Mouse (Mus musculus) hindbrain, embryonic 13.5 days (tissue): Measurements from ENCODE around the gene Reck. TPM values are rescaled to one million over a fixed set of nuclear protein-coding genes. Genes with fewer than 3 reads are reported as not detected.

Source experiments
- ATAC-seq: fragments of 200-750 bp; cut with Nextera tagmentation; 2 replicates; pipeline ENCODE4 v1.8.0; 2017; ENCODE audit warnings: moderate TSS enrichment; ENCODE audit not compliant: low FRiP score
- H3K27ac ChIP-seq: fragments of 300-500 bp; sonication (generic); 2 replicates; pipeline ENCODE4 v1.5.1; 2015; ENCODE audit warnings: inconsistent platforms, mild to moderate bottlenecking, moderate library complexity
- H3K27me3 ChIP-seq: fragments of 300-500 bp; sonication (generic); 2 replicates; pipeline ENCODE4 v1.6.1; 2015; ENCODE audit warnings: mild to moderate bottlenecking, inconsistent platforms
- H3K36me3 ChIP-seq: fragments of 300-500 bp; sonication (generic); 2 replicates; pipeline ENCODE4 v1.6.1; 2015; ENCODE audit warnings: mild to moderate bottlenecking, inconsistent platforms
- H3K4me1 ChIP-seq: fragments of 300-500 bp; sonication (generic); replicated peaks from 2 replicates; pipeline ENCODE4 v1.6.1; 2015; ENCODE audit warnings: inconsistent platforms
- H3K4me2 ChIP-seq: fragments of 300-500 bp; sonication (generic); 2 replicates; pipeline ENCODE4 v1.6.1; 2015; ENCODE audit warnings: inconsistent platforms, mild to moderate bottlenecking, moderate library complexity
- H3K4me3 ChIP-seq: fragments of 300-500 bp; sonication (generic); 2 replicates; pipeline ENCODE4 v1.5.1; 2015; ENCODE audit warnings: mild to moderate bottlenecking, inconsistent platforms
- H3K9ac ChIP-seq: fragments of 300-500 bp; sonication (generic); 2 replicates; pipeline ENCODE4 v1.6.1; 2015; ENCODE audit warnings: mild to moderate bottlenecking, inconsistent platforms
- H3K9me3 ChIP-seq: fragments of 300-500 bp; sonication (generic); 2 replicates; pipeline ENCODE4 v1.6.1; 2016; ENCODE audit warnings: inconsistent platforms
- WGBS: fragments of 180-500 bp; shearing (Covaris S2); methylation state at CpG from one replicate; pipeline ENCODE4 v1.1.7; 2015; 5-methylcytosine and 5-hydroxymethylcytosine counted together
- polyA plus RNA-seq: library from polyadenylated mRNA; unstranded; fragments of >200 nt; fragmentation: Nextera tagmentation; extraction: Ambion mirVana; gene quantifications from 2 replicates; pipeline ENCODE4 v1.2.1, GENCODE M21; 2015

Gene Reck
- polyA plus RNA-seq, 1 experiment from 2014 or later = 6.3 TPM

DNA sequence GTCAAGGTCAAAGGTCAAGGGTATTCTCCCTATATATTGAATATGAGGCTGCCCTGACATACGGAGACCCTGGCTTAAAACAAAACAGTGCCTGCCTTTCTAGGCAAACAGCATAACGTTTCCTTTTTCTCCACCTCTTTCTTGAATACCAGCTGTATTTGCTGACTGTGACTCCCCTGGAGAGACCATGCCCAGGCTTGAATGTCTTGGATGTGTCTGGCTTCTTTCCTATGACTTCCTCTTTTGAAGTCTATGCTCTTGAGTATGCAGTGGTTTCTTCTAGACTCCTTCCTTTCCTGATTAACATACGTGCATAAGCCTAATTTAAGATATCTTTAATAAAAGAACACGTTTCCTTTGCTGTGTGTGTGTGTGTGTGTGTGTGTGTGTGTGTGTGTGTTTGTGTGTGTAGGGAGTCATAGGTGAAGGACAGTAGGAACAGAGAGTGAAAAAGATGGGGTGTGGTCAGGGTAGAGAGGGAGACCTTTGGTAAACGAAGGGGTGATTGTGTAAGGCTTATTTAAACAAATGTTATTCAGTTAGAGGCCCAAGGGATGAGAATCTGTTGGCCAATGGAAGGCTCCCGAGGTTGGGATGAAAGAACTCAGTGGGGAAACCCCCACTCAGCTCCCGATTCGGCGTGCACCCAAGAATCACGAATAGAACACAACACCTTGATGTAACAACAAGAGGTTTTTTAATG is 99.7 kb downstream of the Reck start:
- Histone ChIP-seq H3K4me1 (peaks cover 35% of the 10 kb centered on the region), H3K4me3 (no peak overlapping the region), H3K36me3 (peaks cover 12% of the 10 kb centered on the region; the same call in 1 of the 2 replicates), H3K4me2 (no peak overlapping the region), H3K27me3 (no peaks in the 10 kb centered on the region), H3K9ac (no peak overlapping the region), H3K27ac (no peak overlapping the region), H3K9me3 (no peaks in the 10 kb centered on the region)
- no peak for ATAC-seq
- 79% methylated on average over 10 of the region's 10 CpGs for WGBS

DNA sequence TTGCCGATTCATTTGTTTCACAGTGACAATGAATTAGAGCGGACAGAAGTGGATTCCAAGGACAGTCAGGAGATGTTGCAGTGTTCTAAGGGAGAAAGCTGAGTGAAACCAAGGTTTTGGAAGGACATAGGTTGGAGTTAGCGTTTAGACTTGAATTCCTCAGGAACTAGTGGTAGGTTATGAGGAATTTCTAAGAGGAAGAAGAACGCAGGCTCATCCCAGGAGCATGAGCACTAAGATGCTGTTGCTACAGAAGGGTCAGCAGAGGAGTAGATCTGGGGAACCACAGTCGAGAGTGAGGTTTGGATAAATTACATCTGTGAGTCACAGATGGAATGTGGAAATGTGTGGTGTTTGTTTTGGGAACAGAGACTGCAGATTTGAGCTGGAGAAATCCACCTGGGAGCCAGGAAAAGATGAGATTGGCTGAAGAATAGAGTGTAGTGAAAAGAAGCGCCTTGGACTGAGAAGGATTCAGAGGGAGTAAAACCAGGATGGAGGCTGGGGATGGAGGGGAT is 101.0 kb downstream of the Reck start:
- WGBS = 85% methylated on average over 6 of the region's 6 CpGs
- 0 out of 2 replicates have a peak, but pooled peaks cover 5% of the 10 kb centered on the region for H3K36me3 ChIP-seq
- H3K27me3 ChIP-seq = no peaks in the 10 kb centered on the region
- no peaks in the 10 kb centered on the region for H3K9me3 ChIP-seq
- ATAC-seq = no peak
- H3K9ac ChIP-seq = no peak overlapping the region
- no peak overlapping the region for H3K4me2 ChIP-seq
- H3K4me1 ChIP-seq = peaks cover 33% of the 10 kb centered on the region
- H3K4me3 ChIP-seq = no peak overlapping the region
- no peak overlapping the region for H3K27ac ChIP-seq

DNA sequence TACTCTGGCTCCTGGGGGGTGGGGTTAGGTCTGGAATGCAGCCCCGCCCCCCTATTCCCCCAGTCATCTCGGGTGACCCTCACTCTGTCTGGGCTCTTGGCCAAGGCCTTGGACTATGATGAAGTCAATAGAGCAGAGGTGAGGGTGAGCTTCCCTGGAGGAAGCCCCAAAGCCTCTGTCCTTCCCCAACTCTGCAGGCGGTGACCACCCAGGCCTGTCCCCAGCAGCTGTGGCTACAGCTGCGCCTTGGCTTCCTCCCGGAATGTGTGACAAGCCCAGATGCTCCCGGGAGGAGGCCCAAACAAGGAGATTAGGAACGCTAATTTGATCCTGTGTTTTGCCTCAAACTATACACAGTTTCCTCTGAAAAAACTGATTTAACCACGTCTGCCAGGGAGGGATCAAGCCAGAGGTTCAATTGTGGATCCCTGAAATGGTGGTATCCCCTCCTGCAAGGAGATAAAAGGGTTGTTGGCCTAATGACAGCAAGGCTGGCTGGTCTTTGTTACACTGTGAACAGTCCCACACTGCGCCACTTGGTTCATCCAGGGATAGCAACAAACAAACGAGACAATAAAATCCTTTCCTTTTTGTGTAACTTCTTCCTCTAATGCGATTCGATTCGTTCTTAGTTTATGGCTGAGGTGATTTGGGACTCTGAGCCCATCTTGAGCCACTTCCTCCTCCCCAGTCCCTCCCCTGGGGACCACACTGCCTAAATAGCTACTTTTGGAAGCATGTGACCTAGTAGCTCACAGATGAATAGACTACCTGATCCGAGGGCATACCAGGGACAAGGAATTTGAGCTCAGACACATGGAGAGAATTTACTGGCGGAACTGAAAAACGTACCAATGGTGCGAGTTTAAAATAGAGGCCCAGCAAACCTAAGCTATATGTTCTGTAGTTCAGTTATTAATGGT is 103.5 kb downstream of the Reck start:
- WGBS = 24% methylated on average over 17 of the region's 17 CpGs
- H3K9ac ChIP-seq = no peak overlapping the region
- peaks cover 19% of the 10 kb centered on the region for H3K4me1 ChIP-seq
- no peaks in the 10 kb centered on the region for H3K9me3 ChIP-seq
- peak overlapping the region; percentile 72 for H3K27ac ChIP-seq
- no peak overlapping the region for H3K4me3 ChIP-seq
- no peaks in the 10 kb centered on the region for H3K27me3 ChIP-seq
- H3K36me3 ChIP-seq = 0 out of 2 replicates have a peak, but pooled peaks cover 5% of the 10 kb centered on the region
- no peak for ATAC-seq
- H3K4me2 ChIP-seq = no peak overlapping the region

DNA sequence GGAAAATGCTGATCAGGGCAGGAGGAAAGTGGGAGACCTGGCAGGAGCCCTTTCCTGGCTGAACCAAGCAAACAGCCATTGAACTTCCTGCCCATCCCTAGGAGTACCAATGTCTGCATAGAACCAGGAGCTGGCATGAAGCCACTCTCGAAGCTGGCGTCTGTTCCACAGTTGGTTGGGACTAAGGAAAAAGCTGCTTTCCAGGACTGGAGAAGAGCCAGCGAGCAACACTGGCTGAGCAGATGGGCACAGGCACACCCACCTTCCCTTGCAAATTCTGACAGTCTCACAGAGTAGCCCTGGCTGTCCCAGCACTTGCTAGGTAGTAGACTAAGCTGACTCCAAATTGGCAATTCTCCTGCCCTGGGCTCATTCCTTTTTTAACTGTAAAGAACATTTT is 104.4 kb downstream of the Reck start:
- H3K9ac ChIP-seq = no peak overlapping the region
- H3K4me1 ChIP-seq = peaks cover 19% of the 10 kb centered on the region
- no peak overlapping the region for H3K27ac ChIP-seq
- no peak for ATAC-seq
- H3K36me3 ChIP-seq = 0 out of 2 replicates have a peak, but pooled peaks cover 5% of the 10 kb centered on the region
- 57% methylated on average over 3 of the region's 3 CpGs for WGBS
- no peak overlapping the region for H3K4me3 ChIP-seq
- H3K9me3 ChIP-seq = no peaks in the 10 kb centered on the region
- H3K4me2 ChIP-seq = no peak overlapping the region
- H3K27me3 ChIP-seq = no peaks in the 10 kb centered on the region

DNA sequence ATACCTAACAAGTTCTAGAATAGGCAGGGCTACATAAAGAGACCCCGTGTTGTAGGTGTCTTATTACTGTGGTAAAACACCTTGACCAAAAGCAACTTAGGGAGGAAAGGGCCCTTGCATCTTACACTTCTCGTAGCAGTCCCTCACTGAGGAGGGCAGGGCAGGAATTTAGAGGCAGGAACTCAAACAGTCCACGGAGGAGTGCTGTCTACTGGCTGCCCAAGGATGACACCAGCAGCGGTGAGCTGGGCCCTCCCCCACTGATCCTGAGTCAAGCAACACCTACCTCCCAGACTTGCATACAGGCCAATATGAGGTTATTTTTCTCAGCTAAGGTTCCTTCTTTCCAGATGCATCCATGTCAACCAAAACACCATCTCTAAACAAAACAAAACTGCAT is 104.9 kb downstream of the Reck start:
- H3K27me3 ChIP-seq = no peaks in the 10 kb centered on the region
- H3K9me3 ChIP-seq = no peaks in the 10 kb centered on the region
- H3K36me3 ChIP-seq = 0 out of 2 replicates have a peak, but pooled peaks cover 5% of the 10 kb centered on the region
- H3K27ac ChIP-seq = no peak overlapping the region
- H3K9ac ChIP-seq = no peak overlapping the region
- no peak for ATAC-seq
- H3K4me2 ChIP-seq = no peak overlapping the region
- H3K4me3 ChIP-seq = no peak overlapping the region
- H3K4me1 ChIP-seq = peaks cover 19% of the 10 kb centered on the region
- 86% methylated on average over 4 of the region's 4 CpGs for WGBS

DNA sequence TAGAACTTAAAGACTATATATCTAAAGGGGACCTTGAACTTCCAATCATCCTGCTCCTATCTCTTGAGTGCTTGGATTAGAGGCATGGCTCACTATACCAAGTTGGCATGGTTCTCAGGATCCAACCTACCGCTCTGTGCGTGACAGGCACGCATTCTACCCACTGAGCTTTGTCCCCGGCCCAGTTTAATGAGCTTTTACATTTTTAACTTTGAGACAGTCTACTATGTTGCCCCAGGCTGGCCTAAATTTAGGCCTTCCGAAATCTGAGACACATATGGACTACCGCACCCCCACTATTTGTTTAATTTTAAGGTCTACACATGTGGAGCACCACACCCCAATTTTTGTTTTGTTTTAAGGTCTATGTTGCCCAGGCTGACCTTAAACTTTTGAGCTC is 105.5 kb downstream of the Reck start:
- H3K9me3 ChIP-seq = no peaks in the 10 kb centered on the region
- peaks cover 19% of the 10 kb centered on the region for H3K4me1 ChIP-seq
- no peak overlapping the region for H3K9ac ChIP-seq
- no peak overlapping the region for H3K4me3 ChIP-seq
- 92% methylated on average over 6 of the region's 6 CpGs for WGBS
- ATAC-seq = no peak
- no peak overlapping the region for H3K4me2 ChIP-seq
- 0 out of 2 replicates have a peak, but pooled peaks cover 5% of the 10 kb centered on the region for H3K36me3 ChIP-seq
- no peaks in the 10 kb centered on the region for H3K27me3 ChIP-seq
- H3K27ac ChIP-seq = no peak overlapping the region

DNA sequence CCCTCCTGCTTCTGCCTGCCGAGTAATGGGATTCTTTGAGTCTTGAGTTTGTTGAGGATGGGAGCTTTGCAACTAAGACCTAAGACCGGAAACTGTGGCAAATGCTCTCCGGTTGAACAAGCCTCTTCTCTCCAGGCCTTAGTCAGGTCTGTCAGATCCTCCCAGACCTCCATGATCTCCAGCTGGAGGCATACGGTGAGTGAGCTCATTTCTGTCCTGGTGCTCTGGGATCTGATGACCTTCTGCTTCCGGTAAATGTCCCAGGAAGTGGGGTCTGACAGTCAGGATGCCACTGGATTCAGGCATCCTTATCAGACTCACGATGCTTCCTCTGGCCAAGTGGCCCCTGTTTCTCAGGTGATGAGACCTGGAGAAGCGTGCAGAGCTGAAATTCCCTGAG is 105.9 kb downstream of the Reck start:
- Histone ChIP-seq H3K4me1 (peaks cover 19% of the 10 kb centered on the region), H3K4me3 (no peak overlapping the region), H3K27ac (no peak overlapping the region), H3K27me3 (no peaks in the 10 kb centered on the region), H3K9ac (no peak overlapping the region), H3K36me3 (0 out of 2 replicates have a peak, but pooled peaks cover 5% of the 10 kb centered on the region), H3K9me3 (no peaks in the 10 kb centered on the region), H3K4me2 (no peak overlapping the region)
- no peak for ATAC-seq
- whole genome bisulfite sequencing = 88% methylated on average over 7 of the region's 7 CpGs

DNA sequence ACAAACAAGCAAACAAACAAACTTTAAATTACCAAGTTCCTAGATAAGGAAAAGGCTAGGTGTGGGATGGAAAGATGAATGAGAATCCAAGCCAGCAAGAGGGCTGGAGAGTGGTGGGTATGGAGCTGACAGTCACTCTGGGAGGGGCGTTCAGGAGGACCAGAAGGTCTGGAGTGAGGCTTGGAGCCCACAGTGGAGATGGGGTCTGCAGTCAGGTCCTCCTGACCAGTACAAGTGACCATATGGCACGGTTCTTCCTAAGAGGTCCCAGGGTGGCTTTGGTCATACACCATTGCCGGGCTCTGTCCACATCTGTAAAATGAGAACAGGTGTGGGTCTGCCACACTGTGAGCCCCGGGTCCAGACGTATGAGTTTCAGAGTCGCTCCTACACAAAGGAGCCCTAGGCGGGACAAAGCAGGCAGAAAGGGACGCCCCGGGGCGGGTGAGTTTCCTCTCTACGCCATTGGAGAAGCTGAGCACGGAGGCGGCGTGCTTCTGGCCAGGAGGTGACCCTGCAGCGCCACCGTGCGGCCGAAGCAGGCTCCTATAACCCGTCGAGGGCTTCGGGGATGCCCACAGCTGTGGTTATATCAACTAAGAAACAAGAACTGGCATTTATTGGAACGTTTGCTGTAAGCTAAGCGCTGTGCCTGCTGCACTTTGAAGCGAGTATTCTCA is 106.9 kb downstream of the Reck start:
- peak overlapping the region; percentile 31 for H3K4me3 ChIP-seq
- peak overlapping the region; percentile 55 for H3K4me2 ChIP-seq
- ATAC-seq = peak; percentile 95
- H3K36me3 ChIP-seq = 0 out of 2 replicates have a peak, but pooled peaks cover 4% of the 10 kb centered on the region
- no peak overlapping the region; the same call in 1 of the 2 replicates for H3K27ac ChIP-seq
- H3K9me3 ChIP-seq = no peaks in the 10 kb centered on the region
- no peaks in the 10 kb centered on the region for H3K27me3 ChIP-seq
- H3K9ac ChIP-seq = peak overlapping the region; percentile 62
- WGBS = 2% methylated on average over 24 of the region's 24 CpGs
- peaks cover 19% of the 10 kb centered on the region for H3K4me1 ChIP-seq

DNA sequence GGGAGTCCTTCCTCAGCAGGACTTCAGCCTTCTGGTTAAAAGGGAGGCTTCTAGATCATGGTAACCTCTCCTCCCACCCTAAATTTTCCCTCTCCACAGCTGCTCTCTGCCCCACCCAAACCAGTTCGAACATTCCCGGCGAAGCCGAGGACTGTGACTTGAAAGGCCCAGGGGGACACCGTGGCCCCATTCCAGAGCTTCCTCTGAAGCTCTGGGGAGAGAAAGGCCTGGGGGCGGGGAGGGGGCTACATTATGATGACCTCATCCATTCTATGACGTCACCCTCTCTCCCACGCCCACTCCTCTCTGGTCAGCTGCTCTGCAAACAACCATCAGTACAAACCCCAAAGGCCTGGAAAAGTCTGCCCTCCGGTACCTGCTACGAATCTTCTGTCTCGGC is 107.9 kb downstream of the Reck start, which contains the start of gene Ccin:
Gene Ccin (plus strand): TSS at position 303 of the 400 bp plus-strand sequence.
- Histone ChIP-seq H3K4me3 (peak within 1 kb of the TSS; percentile 31), H3K9me3 (no peaks in the 10 kb centered on the region), H3K27ac (no peak within 1 kb of the TSS; the same call in 1 of the 2 replicates), H3K4me1 (peaks cover 16% of the 10 kb centered on the region), H3K36me3 (no peaks in the 10 kb centered on the region), H3K27me3 (no peaks in the 10 kb centered on the region), H3K9ac (peak within 1 kb of the TSS; percentile 62), H3K4me2 (peak within 1 kb of the TSS; percentile 55)
- WGBS = 82% methylated on average over 11 of the region's 11 CpGs
- ATAC-seq = no peak

DNA sequence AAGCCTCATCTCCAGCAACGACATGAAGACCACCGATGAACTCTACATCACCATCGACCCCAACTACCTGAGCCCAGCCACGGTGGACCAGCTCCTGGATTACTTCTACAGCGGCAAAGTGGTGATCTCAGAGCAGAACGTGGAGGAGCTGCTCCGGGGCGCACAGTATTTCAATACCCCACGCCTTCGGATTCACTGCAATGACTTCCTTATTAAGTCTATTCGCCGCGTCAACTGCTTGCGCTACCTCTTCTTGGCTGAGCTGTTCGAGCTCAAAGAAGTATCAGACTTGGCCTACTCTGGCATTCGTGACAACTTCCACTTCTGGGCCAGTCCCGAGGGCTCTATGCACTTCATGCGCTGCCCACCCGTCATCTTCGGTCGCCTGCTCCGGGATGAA is 108.4 kb downstream of the Reck start:
- 90% methylated on average over 22 of the region's 22 CpGs for WGBS
- no peak overlapping the region for H3K4me3 ChIP-seq
- no peak overlapping the region for H3K4me2 ChIP-seq
- H3K27ac ChIP-seq = no peak overlapping the region
- peaks cover 11% of the 10 kb centered on the region for H3K4me1 ChIP-seq
- H3K9ac ChIP-seq = no peak overlapping the region
- H3K9me3 ChIP-seq = no peaks in the 10 kb centered on the region
- H3K36me3 ChIP-seq = no peaks in the 10 kb centered on the region
- no peak for ATAC-seq
- H3K27me3 ChIP-seq = no peaks in the 10 kb centered on the region

DNA sequence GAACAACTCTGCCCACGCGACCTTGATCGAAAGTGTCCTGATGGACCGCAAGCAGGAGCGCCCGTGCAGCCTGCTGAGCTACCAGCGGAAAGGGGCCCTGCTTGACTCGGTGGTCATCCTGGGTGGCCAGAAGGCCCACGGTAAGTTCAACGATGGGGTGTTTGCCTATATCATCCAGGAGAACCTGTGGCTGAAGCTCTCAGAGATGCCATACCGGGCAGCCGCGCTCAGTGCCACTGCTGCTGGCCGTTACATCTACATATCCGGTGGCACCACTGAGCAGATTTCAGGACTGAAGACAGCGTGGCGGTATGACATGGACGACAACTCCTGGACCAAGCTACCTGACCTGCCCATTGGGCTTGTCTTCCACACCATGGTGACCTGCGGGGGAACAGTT is 109.0 kb downstream of the Reck start:
- peaks cover 5% of the 10 kb centered on the region for H3K4me1 ChIP-seq
- H3K9ac ChIP-seq = no peak overlapping the region
- ATAC-seq = no peak
- no peak overlapping the region for H3K4me2 ChIP-seq
- no peaks in the 10 kb centered on the region for H3K9me3 ChIP-seq
- no peak overlapping the region for H3K27ac ChIP-seq
- 92% methylated on average over 19 of the region's 19 CpGs for WGBS
- H3K36me3 ChIP-seq = no peaks in the 10 kb centered on the region
- no peaks in the 10 kb centered on the region for H3K27me3 ChIP-seq
- H3K4me3 ChIP-seq = no peak overlapping the region

DNA sequence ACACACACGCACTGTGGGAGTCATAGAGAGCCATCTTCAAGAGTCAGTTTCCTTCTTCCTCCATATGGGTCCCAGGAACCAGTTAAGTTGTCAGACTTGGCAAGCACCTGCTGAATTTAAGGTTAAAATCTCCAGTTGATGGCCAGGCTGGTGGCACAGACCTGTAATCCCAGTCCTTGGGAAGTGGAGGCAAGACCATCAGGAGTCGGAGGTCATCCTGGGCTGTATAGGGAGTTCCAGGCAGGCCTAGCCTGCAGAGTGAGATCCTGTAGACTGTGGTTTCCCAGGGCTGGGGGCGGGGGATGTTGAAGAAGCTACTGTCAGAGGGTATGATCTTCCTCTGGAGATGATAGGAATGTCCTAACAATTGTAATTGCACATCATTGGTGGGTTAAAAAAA is 113.6 kb downstream of the Reck start:
- Histone ChIP-seq H3K27me3 (no peaks in the 10 kb centered on the region), H3K4me3 (no peak overlapping the region), H3K9ac (no peak overlapping the region), H3K9me3 (no peaks in the 10 kb centered on the region), H3K27ac (no peak overlapping the region), H3K4me2 (no peak overlapping the region), H3K36me3 (no peaks in the 10 kb centered on the region), H3K4me1 (no peaks in the 10 kb centered on the region)
- no peak for ATAC-seq
- 84% methylated on average over 3 of the region's 3 CpGs for WGBS
